Mouse (Mus musculus): ENCODE data around the gene Mab21l2. TPM values are rescaled to one million over a fixed set of nuclear protein-coding genes. Genes with fewer than 3 reads are reported as not detected.

Mab21l2 gene
- polyA plus RNA-seq, 1 experiment from 2014 or later, result 2.9 TPM

DNA sequence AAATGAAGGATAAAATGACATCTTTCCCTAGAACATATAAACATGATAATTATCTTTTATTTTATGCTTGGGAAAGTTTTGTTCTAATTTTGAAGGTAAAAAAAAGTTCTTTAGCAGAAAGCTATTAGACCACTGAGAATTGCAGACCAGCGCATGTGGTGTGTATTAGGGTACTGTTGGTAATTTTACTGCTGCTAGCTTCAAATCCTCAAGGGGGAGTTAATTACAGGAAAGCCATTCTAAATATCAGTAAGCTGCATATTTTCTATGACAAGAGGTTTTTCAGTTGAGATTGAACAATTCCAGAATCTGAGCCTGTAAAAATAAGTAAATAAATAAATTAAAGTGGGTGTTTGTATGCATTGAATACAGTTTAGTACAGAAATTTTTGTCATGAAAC, 11.7 kb downstream of the Mab21l2 start:
- WGBS (ENCODE audit: insufficient replicate concordance), result 85% methylated on average over 1 of the region's 1 CpGs
- ATAC-seq, result no peak
- Histone ChIP-seq H3K4me1 (no peaks in the 10 kb centered on the region), H3K4me3 (no peak overlapping the region), H3K4me2 (no peak overlapping the region), H3K36me3 (no peaks in the 10 kb centered on the region), H3K27me3 (replicated peaks) (no peaks in the 10 kb centered on the region), H3K9ac (no peak overlapping the region), H3K9me3 (replicated peaks) (no peaks in the 10 kb centered on the region), H3K27ac (no peak overlapping the region)

DNA sequence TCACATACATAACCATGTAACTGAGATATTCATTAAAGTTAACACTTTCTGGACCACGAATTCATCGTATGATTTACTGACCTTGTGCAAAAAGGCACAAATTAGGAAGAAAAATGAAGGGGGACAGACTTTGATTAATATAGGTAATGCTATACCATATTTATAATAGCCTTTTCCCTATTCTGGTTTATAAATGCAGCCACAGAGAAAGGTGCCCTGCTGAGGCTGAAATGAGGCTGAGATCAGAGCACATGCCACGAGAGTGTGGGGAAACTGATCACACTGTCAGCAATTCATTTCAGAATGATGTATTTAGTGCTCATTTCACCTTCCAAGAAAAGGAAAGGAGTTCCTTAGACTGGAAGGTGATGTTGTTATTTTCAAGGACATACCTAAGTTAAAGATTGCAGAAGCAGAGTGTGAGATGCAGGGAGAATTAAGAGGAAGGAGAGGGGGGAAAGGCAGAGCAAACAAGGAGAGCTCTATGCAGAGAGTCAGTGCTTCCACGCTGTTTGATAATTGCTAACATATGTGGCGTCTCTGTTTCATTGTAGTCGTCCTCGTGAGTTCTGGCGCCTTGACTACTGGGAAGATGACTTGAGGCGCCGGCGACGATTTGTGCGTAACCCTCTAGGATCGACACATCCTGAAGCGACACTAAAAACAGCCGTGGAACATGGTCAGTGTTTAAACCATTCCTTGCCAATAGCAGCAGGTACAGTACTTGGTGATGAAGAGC, 16.7 kb downstream of the Mab21l2 start:
- no peak overlapping the region for H3K4me2 ChIP-seq
- H3K4me1 ChIP-seq, result no peaks in the 10 kb centered on the region
- H3K9ac ChIP-seq, result no peak overlapping the region
- ATAC-seq, result no peak
- no peak overlapping the region for H3K4me3 ChIP-seq
- WGBS (ENCODE audit: insufficient replicate concordance), result 73% methylated on average over 16 of the region's 16 CpGs
- no peaks in the 10 kb centered on the region for H3K27me3 ChIP-seq (replicated peaks)
- H3K9me3 ChIP-seq (replicated peaks), result no peaks in the 10 kb centered on the region
- no peaks in the 10 kb centered on the region for H3K36me3 ChIP-seq
- H3K27ac ChIP-seq, result no peak overlapping the region

DNA sequence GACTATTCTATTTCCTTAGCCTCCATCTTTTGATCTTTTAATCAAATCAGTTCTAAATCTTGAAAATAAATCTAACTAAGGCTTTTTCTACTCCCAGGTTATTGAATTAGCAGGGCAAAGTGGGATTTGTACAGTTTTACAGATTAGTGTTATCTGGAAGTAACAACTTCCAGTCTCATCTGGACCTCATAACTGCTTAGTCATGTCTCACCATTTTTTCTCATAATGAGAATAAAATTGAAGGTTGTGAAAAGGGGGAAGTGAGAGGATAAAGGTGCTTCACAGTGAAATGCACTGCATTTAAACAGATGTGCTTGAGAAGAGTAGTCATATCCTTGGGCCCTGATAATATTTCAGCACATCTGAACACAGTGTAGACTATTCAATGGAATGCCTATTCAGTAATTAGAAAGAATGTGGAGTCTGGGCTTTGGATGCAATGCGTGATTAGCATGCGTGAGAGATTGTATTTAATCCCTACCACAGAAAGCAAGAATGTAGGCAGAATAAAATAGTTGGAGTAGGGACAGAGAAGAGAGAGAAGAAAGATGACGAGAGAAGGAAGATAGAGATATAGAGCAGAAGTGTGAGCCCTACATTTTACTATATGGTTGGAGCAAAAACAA, 25.4 kb downstream of the Mab21l2 start:
- WGBS (ENCODE audit: insufficient replicate concordance), result 75% methylated on average over 3 of the region's 3 CpGs
- no peaks in the 10 kb centered on the region for H3K4me1 ChIP-seq
- H3K4me2 ChIP-seq, result no peak overlapping the region
- H3K9me3 ChIP-seq (replicated peaks), result no peaks in the 10 kb centered on the region
- H3K27me3 ChIP-seq (replicated peaks), result no peaks in the 10 kb centered on the region
- H3K4me3 ChIP-seq, result no peak overlapping the region
- no peaks in the 10 kb centered on the region for H3K36me3 ChIP-seq
- ATAC-seq, result no peak
- no peak overlapping the region for H3K9ac ChIP-seq
- H3K27ac ChIP-seq, result no peak overlapping the region

DNA sequence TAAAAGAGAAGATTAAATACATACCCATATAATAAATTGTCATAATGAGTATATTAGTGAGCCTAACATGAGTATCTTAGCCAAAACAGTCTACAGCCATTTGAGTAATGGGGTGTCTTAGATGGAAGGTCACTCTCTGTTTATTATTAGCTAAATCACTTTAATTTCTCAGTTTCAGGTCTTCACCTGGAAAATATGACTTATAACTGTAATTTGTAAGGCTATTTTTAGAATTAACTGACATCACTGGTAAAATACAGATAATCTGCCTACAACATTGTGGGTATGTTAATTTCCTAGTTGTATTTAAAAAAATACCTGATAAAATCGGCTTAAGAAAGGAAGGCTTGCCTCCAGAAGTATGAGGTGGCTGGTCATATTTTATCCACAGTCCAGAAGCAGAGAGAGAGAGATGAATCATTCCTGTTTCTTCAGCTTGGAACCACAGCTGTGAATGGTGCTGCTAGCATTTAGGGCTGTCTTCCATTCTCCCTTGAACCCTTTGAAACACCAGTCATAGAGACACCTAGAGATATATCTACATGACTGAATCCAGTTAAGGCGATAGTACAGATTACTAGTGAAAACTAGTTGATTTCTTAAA, 29.8 kb downstream of the Mab21l2 start:
- Histone ChIP-seq H3K27ac (no peak overlapping the region), H3K4me1 (no peaks in the 10 kb centered on the region), H3K27me3 (replicated peaks) (no peaks in the 10 kb centered on the region), H3K9ac (no peak overlapping the region), H3K4me2 (no peak overlapping the region), H3K9me3 (replicated peaks) (no peaks in the 10 kb centered on the region), H3K4me3 (no peak overlapping the region), H3K36me3 (no peaks in the 10 kb centered on the region)
- no peak for ATAC-seq
- 68% methylated on average over 2 of the region's 2 CpGs for whole genome bisulfite sequencing (ENCODE audit: insufficient replicate concordance)

DNA sequence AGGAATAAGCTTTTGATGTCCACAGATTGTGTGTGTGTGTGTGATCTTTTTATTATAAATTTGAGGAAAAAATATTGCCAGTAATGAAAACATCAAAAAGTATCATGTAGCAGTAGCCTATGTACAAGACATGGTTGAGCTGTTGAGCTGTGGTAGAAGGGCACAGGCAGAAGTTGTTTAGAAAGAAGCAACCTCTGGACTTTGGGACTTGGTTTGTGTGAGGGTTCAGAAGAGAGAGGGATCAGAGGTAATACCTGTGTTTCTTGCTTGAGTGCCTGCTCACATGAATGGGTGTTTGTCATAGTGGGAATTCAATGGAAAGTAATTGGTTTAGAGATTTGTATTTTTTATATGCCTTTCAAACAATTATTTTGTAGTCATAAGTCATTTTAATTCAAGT, 47.8 kb downstream of the Mab21l2 start:
- ATAC-seq, result no peak
- Histone ChIP-seq H3K27me3 (replicated peaks) (no peaks in the 10 kb centered on the region), H3K9me3 (replicated peaks) (no peaks in the 10 kb centered on the region), H3K4me1 (no peaks in the 10 kb centered on the region), H3K4me3 (no peak overlapping the region), H3K27ac (no peak overlapping the region), H3K36me3 (no peaks in the 10 kb centered on the region), H3K4me2 (no peak overlapping the region), H3K9ac (no peak overlapping the region)
